Mouse (Mus musculus) adrenal gland, adult 2 months (tissue): ENCODE results near the gene Zfp423. TPM values are rescaled to one million over a fixed set of nuclear protein-coding genes. Genes with fewer than 3 reads are reported as not detected.

Experiments used
- DNase-seq: peaks from one replicate; pipeline ENCODE4 v3.0.0; 2021
- polyA plus RNA-seq: library from polyadenylated mRNA; depleted of rRNA; stranded (reverse); fragments of >200 nt; gene quantifications from 2 replicates; pipeline ENCODE4 v1.2.3, GENCODE M21; 2012
- total RNA-seq, 2 experiments: library from RNA; stranded (reverse); gene quantifications; 2 replicates each; pipeline ENCODE4 v1.2.3; 2021

Zfp423 gene
- total and polyA plus RNA-seq, 3 experiments = 17.5 to 28.1 (median 21.4) TPM

DNA sequence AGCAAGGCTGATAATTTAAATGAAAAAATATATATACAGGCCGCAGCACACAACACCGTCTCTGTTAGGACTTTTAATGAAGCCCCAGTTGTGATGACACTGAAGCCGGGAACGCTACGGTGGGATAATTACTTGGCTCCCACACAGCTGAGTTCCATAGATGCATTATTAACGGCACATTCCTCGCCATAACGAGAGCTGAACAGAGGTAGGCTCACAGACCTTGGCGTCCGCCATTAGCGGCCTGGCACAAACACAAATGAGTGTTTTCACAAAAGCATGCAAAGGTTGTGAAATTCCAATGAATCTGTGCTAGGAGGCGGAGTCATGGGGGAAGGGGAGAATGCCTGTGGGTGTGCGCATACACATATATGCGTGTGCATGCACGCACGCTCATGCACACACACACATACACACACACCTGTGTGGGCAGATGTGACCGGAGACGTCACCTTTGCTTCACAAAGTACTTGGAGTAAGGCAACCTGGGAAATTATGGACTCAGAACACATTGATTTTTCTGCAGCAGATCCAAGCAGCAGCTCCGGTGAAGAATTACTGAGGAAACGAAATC, 214.2 kb downstream of the Zfp423 start:
- no peak for DNase-seq

GRCm38 (mm10) chr8:87744556-87744955, 214.8 kb downstream of the Zfp423 start:
- DNase-seq = no peak

DNA sequence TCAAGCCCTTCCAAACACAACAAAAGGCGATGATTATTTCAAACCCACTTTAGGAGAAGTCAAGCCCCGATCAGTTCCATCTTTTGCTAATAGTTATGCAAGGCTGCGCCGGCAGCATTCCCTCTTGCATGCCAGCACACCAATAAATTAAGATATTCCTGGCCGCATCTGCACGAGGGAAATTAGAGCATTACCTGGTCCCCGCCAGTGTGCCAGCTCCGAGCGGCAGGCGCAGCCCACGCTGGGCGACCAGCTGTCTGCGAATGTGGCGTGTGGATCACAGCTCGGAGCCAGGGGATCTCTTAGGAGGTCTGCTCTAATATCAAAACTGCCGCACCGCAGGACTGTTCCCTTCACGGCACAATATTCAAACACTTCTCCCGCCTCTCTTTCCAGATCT, 217.4 kb downstream of the Zfp423 start:
- no peak for DNase-seq

GRCm38 (mm10) chr8:87740946-87741530, 218.4 kb downstream of the Zfp423 start:
- no peak for DNase-seq

GRCm38 (mm10) chr8:87737900-87738299, 221.5 kb downstream of the Zfp423 start:
- DNase-seq = peak; percentile 33

DNA sequence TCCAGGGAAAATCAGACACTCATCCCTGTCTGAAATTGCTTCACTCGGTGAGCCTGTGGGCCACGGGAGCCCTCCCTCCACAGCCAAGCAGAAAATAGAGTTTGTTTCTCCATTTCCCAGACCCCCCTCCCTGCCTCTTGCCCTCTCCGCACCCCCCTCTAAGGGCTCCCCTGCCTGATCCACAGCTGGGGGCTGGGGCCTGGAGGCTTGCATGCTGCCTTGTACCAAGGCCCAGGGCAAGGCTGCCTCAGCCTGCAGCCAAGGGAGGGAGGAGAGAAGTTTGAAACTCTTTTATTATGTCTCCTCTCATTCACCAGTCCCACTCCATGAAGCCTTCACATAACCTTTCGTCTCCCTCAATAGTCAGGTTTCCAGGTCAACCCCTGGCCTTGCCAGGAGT, 224.5 kb downstream of the Zfp423 start:
- DNase-seq = no peak

DNA sequence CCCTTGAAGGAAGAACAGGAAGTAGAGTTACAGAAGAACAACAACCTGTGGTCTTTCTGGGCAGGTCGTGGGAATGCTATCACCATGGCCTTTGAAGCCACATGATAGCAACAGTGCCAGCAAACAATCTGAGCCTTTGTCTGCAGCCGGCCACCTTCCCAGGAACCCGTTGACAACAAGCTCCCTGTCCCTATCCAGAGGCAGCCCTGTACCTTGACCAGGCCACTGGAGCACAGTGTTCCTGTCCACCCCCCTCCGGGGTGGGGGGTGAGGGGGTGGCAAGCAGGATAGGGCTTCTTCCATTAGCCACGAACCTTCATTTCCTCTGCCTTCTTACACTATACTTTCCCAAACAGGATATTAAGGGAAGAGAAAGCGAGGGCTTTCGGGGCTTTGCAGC, 224.9 kb downstream of the Zfp423 start:
- no peak for DNase-seq

GRCm38 (mm10) chr8:87731062-87731461, 228.3 kb downstream of the Zfp423 start:
- DNase-seq = no peak

GRCm38 (mm10) chr8:87723015-87723414, 236.4 kb downstream of the Zfp423 start:
- DNase-seq = no peak

GRCm38 (mm10) chr8:87719137-87719815, 240.1 kb downstream of the Zfp423 start:
- DNase-seq = no peak

DNA sequence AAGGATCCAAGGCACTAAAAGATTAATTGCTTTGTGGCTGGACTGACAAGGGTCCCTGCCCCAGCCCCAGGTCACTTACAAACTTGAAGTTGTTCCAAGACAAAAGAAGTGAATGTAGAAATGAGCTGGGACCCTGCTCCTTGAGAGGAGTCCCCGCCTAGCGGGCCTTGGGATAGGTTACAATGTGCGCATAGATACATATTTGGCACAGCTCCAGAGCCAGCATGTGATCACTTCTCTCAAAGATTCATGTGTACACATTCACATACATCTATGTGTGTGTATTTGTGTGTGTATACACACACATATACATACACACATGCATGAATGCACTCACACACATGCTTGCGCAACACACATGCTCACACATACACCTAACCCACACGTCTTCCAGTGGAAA, 241.9 kb downstream of the Zfp423 start:
- DNase-seq = no peak

- no peak for DNase-seq
These were observed 242.6 kb downstream of the Zfp423 start for GRCm38 (mm10) chr8:87716726-87717248.

GRCm38 (mm10) chr8:87715731-87716682, 243.4 kb downstream of the Zfp423 start:
- DNase-seq = peak; percentile 60

- no peak for DNase-seq
These were observed 245.4 kb downstream of the Zfp423 start for GRCm38 (mm10) chr8:87713946-87714345.

- no peak for DNase-seq
These were observed 247.4 kb downstream of the Zfp423 start for GRCm38 (mm10) chr8:87711955-87712354.

DNA sequence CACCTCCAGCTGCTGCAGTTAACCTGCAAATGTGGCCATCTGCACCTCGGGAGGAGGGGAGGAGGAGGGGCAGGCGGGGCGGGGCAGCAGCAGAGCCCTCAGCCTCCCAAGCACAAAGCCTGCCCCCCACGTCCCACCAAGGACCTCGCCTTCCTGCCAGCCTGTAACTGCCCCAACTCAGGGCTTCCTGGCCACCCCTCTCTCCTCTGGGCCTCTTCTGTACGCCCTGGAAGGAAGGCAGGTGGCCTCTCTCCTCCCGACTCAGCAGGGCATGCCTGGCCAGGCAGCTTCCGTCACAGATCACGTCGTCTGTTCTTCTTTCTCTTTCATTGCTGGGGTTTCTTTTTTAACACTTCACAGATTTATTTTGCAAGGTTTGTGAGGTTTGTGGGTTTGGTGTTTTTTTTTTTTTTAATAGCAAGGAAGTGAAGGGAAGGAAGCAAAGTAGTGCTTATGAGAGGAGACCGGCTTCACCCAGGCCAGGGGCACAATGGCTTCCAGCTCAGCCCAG, 251.2 kb downstream of the Zfp423 start:
- DNase-seq = no peak

- DNase-seq = no peak
These were observed 252.2 kb downstream of the Zfp423 start for GRCm38 (mm10) chr8:87707176-87707575.

DNA sequence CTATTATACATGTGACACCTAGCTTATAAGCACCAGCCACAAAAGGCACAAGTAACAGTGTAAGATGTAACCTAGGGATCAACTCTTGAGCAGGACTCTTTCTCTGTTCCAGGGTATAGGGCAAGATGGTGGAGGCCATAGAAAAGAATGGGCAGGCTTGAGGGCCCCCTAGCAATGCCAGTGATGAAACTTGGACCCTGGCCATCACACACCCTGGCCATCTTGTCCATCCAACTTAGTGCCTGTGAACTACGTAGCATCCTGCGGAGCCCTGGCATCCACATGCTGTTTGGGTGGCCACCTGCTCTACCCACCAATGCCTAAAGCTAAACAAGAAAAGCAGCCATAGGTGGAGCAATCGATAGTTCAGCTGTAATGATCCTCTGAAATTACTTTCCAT, 254.6 kb downstream of the Zfp423 start:
- no peak for DNase-seq

GRCm38 (mm10) chr8:87702790-87703311, 256.5 kb downstream of the Zfp423 start:
- peak; percentile 57 for DNase-seq

GRCm38 (mm10) chr8:87702051-87702521, 257.3 kb downstream of the Zfp423 start:
- DNase-seq = no peak

- DNase-seq = no peak
These were observed 257.8 kb downstream of the Zfp423 start for GRCm38 (mm10) chr8:87701583-87701982.

- DNase-seq = no peak
These were observed 259.1 kb downstream of the Zfp423 start for GRCm38 (mm10) chr8:87700321-87700720.
